Mouse (Mus musculus): ENCODE data around the gene Cstad.

Gene Cstad

DNA sequence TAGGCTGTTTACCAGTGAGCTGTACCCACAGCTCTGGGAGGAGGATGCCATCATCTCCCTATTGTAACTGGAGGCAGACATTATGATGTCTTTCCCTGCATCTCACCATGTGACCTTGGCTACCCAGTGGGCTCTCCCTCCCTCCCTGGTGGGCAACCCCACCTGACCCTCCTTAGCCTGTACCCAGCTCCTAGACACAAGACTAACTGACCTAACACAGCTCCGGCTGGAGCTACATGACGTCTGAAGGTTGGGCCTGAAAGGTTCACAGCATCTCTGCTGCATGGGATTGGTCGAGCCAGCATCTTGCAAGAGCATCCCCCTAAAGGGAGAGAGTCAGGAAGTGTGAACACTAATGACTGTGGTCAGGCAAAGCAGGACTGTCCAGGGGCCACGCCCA is 35.0 kb downstream of the Cstad start:
- DNase-seq, result no peak

DNA sequence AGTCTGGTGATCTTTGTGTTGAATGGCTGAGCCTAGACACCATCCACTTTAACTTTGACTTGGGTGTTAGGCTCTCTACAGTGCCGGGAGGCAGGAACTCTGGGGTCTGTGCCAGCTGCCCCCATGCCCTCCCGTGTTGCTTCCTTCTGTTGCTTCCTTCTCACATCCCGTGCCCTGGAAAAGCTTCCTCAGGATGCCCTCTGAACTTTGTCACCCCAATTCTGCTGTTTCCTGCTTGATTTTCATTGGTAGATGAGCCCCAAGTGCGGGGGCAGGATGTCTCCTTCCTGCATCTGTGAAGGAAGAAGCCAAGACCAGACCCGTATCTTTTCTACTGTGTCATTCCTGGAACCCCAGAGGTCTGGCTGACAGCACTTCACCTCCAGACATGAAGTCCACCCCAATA is 41.4 kb downstream of the Cstad start:
- DNase-seq, result peak; percentile 65

DNA sequence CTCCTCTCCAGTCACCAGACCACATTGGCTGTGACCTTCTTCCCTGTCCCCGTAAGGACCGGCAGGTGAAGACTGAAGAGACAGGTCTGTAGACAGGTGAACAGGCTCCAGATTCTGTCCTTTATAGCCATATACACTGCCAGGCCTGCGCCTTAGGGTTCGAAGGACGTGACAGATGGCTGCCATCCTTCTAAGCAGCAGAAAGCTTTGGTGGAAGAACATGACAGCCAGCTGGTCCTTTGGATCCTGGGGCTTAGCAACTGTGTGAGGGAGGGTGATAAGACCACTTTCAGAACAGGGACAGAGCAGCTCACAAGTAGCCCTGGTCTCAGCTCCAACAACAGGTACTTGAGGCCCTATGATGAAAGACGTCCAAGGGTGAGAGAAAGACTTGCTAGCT is 43.2 kb downstream of the Cstad start:
- no peak for DNase-seq

DNA sequence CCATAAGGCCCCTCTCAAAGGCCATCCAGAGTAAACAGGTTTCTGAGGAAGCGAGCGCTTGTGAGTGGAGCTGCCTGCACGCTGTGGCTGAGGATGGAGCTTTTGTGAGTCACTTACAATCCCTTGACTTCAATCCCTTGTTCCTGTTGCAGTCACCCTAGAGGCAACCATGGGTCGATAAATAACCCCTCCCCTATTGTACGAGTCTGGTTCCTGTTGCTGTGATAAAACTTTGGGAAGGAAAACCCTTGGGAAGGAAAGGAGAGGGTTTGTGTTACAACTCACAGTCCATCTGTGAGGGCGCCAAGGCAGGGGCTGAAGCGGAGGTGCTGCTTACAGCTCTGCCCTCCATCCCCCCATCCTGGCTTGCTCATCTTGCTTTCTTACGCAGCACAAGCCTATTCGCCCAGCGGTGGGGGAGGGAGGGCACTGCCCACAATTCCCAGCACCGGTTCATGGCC is 45.2 kb downstream of the Cstad start:
- DNase-seq, result no peak

DNA sequence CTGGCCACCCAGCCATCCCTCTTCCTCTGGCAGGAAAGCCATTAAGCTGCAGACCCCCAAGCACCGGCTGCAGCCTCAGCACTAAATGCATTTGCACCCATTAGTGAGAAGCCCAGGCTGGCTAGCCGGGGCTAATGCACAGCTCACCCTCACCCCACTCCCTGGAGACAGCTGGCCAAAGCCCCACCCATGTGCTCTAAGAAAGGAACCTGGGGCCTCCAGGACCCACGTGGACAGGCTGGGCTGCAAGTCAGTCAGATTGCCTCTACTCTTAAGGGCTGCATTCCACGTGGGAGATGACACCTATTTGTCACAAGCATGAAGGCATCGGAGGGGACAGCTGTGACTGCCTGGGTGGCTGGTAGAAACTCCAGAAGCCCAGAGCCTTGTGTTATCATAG is 48.0 kb downstream of the Cstad start:
- DNase-seq, result no peak

DNA sequence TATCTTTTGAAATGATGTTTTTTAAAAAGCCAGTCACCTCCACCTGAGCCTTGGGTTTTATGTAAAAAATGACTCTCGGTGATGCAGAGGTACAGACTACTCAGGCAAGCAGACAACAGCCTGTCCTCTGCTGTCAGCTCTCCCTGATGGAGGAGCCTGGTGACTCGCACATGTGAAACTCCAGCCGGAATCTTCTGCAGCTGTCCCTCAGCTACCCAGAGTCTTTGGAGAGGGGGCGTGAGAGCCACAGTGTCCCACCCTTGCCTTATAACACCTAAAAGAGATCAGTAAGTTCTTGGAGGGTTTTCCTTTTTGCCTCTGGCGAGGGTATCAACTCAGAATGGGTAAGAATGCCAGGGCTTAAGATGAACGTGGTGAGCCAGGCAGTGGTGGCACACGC is 48.6 kb downstream of the Cstad start:
- no peak for DNase-seq

DNA sequence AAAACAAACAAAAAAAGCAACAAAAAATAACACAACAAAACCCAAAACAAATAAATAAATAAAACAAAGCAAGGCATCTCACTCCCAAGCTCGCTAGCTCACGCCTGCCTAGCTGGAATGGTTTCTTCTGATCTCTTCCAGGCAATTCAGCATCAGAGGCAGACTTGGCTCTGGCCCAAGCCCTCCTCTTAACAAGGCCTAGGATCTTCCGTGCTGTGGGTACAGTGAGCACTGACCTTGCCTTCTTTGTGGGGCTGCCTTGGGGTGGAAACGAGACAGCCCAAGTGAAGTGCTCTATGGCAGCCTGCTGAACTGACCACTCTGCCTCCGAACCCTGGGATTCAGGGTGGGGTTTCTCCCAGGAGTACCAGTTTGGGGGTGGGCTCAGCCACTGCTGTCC is 52.0 kb downstream of the Cstad start:
- DNase-seq, result peak; percentile 76

DNA sequence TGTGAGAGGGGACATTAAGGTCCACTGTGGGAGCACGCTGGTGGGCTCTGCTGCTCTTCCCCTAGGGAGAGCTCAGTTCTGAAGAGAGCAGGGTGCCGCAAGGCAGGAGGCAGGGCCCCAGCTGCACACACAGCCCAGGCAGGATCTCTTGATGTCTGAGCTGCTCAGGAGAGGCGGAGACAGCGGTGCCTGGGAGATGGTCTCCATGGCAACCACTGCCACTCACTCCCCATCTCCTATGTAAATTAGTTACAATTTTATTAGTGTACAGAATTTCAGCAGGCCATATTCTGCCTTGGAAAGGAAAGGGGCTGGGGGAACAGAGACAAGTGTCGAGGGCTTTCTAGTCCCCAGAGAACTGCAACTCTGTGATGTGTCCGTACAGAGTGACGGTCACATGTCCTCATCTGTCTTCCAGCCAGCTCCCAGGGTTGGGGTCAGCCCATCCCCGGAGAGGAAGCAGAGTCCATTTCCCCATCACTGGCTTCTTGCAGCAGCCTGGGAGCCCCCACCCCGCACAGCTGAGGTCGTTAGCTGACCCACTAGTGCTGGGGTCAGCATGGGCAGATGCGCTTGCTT is 52.6 kb downstream of the Cstad start:
- DNase-seq, result peak; percentile 30

DNA sequence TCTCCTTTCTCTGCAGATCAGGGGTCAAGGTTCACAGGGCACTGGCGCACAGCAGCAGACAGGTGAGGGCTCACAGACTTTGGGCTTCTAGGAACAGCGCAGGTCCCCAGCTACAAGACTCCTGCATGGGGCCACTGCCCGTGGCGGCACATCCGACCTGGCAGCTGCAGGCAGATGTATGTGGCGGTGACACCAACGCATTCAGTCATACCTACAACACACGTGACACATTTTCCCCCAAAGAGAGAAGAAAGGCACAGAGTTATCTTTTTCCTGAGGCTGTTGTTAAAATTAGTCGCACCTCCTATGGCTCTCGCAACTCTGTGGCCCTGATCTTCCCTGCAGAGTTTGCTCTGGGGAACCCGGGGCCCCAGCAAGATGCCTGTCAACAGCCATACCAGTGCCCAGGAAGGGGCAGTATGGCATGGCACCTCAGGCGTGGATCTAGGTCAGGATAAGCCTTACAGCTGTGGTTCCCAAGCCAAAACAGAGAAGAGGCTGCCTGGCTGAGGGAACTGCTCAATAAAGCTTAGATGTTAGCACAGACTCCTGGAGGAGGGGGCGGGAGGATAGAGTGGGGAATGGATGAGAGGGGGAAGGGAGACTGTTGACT is 53.1 kb downstream of the Cstad start:
- DNase-seq, result no peak

DNA sequence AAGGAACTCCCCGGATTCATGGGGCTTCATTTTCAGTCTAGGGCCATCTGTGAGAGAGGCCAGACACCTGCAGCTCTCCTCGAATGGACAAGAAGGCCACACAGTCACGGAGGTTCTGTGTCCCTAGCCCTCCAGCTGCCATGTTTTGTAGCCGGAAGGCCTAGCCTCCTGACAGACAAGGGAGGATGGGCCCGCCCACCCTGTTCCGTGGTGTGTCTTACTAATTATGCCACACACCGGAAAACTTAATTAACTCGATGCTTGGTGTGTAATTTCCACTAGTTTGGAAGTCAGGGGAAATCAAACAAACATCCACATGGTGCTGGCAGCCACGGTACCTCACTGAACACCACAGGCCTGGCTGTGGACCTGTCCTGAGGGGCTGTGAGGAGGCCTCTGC is 55.4 kb downstream of the Cstad start:
- DNase-seq, result no peak

DNA sequence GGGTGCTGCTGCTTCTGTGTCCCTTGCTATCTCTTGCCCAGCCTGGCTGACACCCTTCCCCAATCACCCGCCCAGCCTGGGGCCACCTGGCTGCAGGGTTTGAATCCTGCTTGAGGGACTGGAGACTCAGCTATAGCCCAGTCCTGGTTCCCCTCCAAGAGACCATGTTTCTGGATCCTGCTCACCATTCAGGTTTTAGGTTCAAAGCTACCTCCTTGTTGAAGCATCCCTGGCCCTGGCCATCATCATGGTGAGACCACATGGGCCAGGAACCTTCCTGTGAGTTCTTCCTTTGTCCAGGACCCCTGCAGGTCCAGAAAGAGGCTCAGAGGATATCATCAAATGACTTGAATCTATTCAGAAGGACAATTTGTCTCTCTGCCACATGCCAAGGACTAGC is 57.0 kb downstream of the Cstad start:
- DNase-seq, result no peak

DNA sequence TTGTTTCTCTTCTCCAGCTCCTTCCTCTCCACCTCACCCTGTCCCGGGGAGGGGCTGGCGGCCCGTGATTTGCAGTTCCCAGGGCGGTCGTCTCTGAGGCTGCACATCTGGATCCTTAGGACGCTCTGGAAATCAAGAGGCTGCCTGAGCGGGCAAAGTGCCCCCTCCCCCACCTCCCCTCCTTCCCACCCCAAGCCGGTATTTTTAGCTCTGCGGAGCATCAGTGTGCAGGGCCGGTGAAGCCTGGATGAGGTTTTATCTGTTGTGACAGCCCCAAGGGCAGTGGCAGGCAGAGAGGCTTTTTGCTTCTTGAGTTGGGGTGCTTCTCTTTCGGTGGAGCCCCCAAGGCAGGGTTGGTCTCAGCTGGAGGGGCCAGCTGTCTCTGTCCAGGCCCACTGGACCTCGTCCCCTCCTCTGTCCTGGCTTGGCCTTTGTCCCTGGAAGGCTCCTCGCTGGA is 57.8 kb downstream of the Cstad start:
- peak; percentile 48 for DNase-seq

DNA sequence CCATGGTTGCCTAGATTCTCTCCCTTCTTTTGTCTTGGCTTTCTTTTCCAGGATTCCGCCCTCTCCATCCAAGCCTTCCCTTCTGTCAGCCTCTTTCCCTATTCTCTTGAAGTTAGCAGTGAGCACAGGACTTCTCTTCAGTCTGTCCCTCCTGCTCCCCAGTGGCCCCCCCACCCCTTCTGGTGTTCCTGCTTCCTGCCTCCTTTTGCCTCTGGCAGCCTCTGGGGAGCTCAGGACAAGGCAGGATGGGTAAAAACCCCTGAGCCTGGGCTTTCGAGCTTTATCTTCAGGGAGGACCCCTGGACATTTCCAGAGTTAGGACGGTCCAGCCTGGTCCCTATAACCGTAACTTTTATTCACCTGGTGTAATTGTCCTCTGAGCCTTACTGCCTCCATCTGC is 58.2 kb downstream of the Cstad start:
- no peak for DNase-seq

DNA sequence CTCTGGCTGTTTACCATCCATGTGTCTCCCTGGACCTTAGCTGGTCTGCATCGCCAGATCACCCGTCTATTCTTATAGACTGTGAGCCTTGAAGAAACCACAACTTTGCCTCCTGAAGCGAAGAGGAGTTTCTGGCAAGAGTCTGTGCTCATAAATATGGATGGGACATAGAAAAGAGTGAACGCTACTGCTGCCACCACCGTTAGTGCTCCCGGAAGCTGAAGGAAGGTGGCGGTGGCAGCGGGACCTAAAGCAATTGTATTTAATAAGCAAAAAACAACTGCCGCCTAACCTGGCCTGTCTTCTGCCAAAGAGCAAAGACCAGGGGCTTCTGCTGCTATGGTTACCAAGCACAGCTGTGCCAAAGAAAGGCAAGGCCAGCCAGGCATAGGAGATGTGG is 59.3 kb downstream of the Cstad start:
- no peak for DNase-seq

DNA sequence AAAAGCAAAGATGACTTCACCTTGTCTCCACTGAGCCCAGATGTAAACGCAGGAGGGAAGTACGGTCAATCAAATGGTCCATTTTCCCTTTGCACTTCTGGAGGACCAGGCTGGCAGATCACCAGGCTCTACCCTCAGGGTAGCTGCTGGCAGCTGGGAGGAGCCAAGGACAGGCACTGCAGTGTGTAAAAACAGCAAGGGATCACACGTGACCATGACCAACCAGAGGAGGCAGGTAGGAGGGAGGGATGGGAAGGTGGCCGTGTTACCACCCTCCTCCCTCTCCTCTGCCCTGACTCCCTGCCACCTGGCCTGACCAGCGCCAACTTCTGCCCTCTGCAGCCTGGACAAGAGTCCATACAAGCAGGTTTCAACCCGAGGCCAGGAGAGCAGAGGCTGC is 59.7 kb downstream of the Cstad start:
- DNase-seq, result no peak

DNA sequence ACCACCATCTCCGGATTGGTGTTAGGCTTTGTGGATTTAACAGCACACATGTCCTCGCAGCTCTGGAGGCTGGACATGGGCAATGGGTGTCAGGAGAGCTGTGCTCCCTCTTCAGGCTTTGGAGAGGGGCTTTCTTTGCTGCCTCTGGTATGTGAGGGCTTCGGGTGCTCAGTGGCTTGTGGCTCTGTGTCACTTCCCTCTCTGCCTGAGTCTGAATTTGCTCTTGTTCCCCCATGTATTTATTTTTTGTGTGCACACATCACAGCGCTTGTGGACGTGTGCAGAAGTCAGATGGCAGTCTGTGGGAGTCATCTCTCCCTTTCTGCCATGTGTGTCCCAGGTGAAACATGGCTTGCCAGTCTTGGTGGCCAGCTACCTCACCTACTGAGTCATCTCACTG is 60.9 kb downstream of the Cstad start:
- DNase-seq, result no peak

DNA sequence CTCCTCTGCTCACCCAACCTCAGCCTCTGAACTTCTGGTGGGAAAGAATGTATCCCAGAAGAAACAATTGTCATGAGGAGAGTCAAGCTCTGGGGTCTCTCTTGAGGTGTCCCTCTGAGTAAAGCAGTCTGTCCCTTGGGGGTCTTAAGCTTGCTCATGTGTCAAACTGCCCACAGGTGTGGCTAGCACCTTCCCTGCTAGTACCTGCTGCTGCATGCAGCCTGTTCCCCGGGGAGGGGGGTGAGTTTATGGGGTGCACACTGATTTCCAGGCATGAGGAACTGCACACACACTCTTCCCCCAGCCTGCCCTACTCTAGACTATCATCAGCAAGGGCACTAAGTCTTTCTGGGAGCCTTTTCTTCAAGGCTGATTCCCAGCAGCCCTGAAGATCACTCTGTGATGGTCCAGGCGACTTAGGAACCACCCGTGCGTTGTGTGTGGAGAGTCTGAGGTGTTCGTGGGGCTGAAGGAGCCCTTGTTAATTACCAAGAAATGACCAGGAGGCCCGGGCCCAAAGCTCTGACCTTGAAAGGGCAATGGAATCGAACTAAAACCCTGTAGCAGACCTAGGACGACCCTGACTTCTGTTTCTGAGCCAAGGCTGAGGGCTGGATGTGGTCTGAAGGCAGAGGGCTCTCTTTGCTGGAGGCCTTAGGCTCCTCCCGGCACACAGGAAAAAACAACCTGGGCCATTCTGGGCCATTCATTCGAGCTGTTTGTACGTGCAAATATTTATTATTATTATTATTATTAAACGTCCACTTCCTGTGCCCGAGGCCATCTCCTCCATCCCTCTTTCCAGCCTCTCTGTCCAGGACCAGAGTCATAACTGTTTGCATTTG is 62.1 kb downstream of the Cstad start:
- no peak for DNase-seq

DNA sequence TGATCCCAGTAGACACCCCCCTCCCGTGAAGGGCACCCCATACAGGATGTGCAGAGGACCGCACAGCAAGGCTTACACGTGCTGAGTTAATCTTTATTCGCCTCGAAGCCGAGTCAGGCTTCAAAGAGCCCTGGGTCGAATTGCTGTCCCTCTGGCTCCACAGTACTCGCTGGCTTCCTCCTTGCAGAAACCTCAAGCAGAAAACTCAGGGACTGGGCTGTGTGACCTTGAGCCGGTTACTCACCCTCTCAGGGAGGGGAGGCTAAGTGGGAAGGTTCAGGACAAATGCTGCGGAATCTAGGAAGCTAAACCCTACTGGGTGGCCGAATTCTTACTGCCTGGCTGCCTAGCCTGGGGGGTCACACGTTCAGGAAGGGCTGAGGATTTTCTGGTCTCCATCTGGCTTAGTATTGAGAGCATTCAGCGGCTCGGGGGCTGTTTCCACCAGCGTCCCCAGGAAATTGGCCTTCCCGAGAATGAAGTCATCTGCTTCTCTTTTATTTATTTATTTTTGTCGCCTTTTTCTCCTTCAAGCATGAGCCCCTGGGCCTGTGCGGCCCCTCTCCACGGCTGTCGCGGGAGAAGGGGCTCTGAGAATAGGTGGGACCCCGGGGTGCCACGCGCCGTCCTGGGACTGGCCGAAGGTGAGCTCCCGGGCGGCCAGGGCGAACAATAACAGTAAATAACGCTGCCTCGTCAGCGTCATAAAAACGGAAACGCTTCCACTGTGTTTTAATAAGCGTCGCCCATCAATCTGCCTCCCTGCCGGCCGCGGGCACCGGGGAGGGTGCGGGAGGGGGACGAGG is 63.0 kb downstream of the Cstad start:
- DNase-seq, result peak; percentile 50

DNA sequence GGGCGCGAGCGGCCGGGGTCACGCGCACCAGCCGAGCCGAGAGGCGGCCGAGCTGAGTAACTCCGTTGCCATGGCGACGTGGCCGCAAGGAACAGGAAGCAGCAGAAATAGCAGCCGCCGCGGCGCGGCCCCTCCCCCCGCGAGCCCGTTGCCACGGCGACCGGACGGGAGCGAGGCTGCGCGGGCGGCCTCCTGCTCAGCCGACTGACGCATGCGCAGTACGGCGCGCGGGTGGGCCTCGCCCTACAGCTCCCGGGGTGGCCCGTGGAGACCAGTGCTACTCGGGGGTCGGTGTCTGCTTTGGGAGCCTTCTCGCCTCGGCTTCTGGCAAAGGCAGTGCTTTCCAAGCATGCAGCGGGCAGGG is 63.6 kb downstream of the Cstad start:
- peak; percentile 100 for DNase-seq

All from lung, postnatal 36 days (tissue).